Mouse (Mus musculus) neural tube, embryonic 12.5 days (tissue): ENCODE data around the gene Relch. TPM values are rescaled to one million over a fixed set of nuclear protein-coding genes. Genes with fewer than 3 reads are reported as not detected.
"Not testable (repeated sequence)": the region's sequence is repeated elsewhere in the genome, so short reads cannot be mapped to it uniquely, and the experiment has no call there.

Experiments used
- ATAC-seq: fragments of 200-750 bp; cut with Nextera tagmentation; 2 replicates; pipeline ENCODE4 v1.8.0; 2017; ENCODE audit warnings: low read depth, mild to moderate bottlenecking, moderate TSS enrichment, moderate library complexity; ENCODE audit not compliant: low FRiP score
- H3K27ac ChIP-seq: fragments of 300-500 bp; sonication (generic); 2 replicates; pipeline ENCODE4 v1.5.1; 2016
- H3K27me3 ChIP-seq: fragments of 300-500 bp; sonication (generic); replicated peaks from 2 replicates; pipeline ENCODE4 v1.6.1; 2016; ENCODE audit warnings: mild to moderate bottlenecking
- H3K36me3 ChIP-seq: fragments of 300-500 bp; sonication (generic); 2 replicates; pipeline ENCODE4 v1.6.1; 2016; ENCODE audit warnings: mild to moderate bottlenecking
- H3K4me1 ChIP-seq: fragments of 300-500 bp; sonication (generic); 2 replicates; pipeline ENCODE4 v1.6.1; 2016
- H3K4me2 ChIP-seq: fragments of 300-500 bp; sonication (generic); replicated peaks from 2 replicates; pipeline ENCODE4 v1.6.1; 2016; ENCODE audit warnings: mild to moderate bottlenecking
- H3K4me3 ChIP-seq: fragments of 300-500 bp; sonication (generic); 2 replicates; pipeline ENCODE4 v1.5.1; 2016
- H3K9ac ChIP-seq: fragments of 300-500 bp; sonication (generic); 2 replicates; pipeline ENCODE4 v1.6.1; 2016; ENCODE audit warnings: mild to moderate bottlenecking
- H3K9me3 ChIP-seq: fragments of 300-500 bp; sonication (generic); 2 replicates; pipeline ENCODE4 v1.6.1; 2016; ENCODE audit warnings: mild to moderate bottlenecking
- WGBS: fragments of 180-500 bp; shearing (Covaris S2); methylation state at CpG from one replicate; pipeline ENCODE4 v1.1.7; 2016; 5-methylcytosine and 5-hydroxymethylcytosine counted together
- polyA plus RNA-seq: library from polyadenylated mRNA; unstranded; fragments of >200 nt; fragmentation: Nextera tagmentation; extraction: Ambion mirVana; gene quantifications from 2 replicates; pipeline ENCODE4 v1.2.1, GENCODE M21; 2016

Gene Relch
- polyA plus RNA-seq, 1 experiment from 2014 or later = 46.6 TPM

DNA sequence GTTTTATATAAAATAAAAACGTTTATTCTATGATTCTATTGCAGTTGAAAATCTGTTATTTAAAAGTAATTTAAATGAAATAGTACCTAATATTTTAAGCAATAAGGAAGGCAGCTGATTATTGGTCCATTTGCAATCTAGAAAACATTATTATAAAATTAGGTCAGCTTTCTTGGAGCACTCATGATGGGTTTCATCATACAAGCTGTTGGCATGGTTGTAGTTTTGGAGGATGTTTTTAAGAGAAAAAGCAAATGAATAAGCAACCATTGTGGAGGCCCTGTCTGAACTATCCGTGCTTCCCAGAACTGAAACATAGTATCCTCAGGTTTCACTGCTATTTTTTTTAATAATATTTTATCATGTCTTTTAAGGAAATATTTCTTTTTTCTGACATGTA is 31.9 kb downstream of the Relch start:
- no peaks in the 10 kb centered on the region for H3K27me3 ChIP-seq

DNA sequence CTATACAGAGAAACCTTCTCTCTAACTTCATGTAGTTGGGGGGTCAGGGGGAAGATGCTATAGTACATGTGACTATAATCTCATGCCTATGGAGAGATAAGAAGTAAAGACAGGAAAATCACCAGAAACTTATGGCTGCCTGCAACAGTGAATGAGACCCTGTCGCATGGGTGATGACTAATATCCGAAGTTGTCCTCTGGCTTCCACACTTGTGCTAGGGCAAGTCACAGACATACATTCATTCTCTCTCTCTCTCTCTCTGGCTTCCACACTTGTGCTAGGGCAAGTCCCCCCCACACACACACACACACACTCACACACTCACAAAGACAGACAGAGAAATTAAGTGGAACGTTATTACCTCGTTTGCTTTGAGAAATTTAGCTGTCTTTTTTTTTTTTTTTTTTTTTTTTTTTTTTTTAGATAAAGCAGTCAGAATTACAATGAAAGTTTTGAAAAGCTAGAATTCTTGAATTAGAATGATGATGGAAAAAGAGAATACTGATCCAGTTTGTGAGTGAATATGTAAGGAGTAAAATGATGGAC is 37.4 kb downstream of the Relch start:
- Histone ChIP-seq H3K27ac (no peak overlapping the region), H3K36me3 (peaks cover 5% of the 10 kb centered on the region; the same call in 1 of the 2 replicates), H3K9ac (no peak overlapping the region), H3K9me3 (no peaks in the 10 kb centered on the region), H3K27me3 (no peaks in the 10 kb centered on the region), H3K4me1 (no peaks in the 10 kb centered on the region), H3K4me2 (no peak overlapping the region), H3K4me3 (no peak overlapping the region)
- 94% methylated on average over 4 of the region's 4 CpGs for WGBS
- ATAC-seq = no peak

More for the DNA sequence above, 31.9 kb downstream of the Relch start:
- WGBS = 89% methylated on average over 2 of the region's 2 CpGs
- no peak overlapping the region for H3K4me3 ChIP-seq
- no peaks in the 10 kb centered on the region for H3K9me3 ChIP-seq
- no peaks in the 10 kb centered on the region for H3K4me1 ChIP-seq
- no peak overlapping the region for H3K4me2 ChIP-seq
- H3K36me3 ChIP-seq = no peaks in the 10 kb centered on the region; the same call in 1 of the 2 replicates
- H3K27ac ChIP-seq = no peak overlapping the region
- no peak for ATAC-seq
- H3K9ac ChIP-seq = no peak overlapping the region

DNA sequence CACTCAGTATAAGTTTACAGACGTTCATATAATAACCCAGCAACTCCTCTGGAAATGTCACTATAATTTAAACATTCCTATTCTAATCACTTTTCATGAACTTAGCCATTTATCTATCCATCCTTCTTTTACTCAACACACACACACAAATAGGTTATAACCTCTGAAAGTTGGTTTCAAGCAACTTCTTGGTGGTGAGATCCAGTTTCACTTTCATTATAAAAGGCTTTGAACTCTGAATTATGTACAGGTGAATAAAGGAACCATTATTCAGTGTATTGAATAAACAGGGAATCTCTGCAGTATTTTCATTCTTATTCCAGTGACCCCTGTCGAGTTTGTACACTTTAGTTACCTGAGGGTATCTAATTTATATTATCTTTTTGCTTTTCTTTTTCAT is 45.8 kb downstream of the Relch start:
- Histone ChIP-seq H3K27me3 (no peaks in the 10 kb centered on the region), H3K4me3 (no peak overlapping the region), H3K36me3 (peaks cover 19% of the 10 kb centered on the region), H3K4me1 (no peaks in the 10 kb centered on the region), H3K4me2 (no peak overlapping the region), H3K9me3 (no peaks in the 10 kb centered on the region), H3K9ac (no peak overlapping the region), H3K27ac (no peak overlapping the region)
- ATAC-seq = no peak
- 88% methylated on average over 2 of the region's 2 CpGs for WGBS

DNA sequence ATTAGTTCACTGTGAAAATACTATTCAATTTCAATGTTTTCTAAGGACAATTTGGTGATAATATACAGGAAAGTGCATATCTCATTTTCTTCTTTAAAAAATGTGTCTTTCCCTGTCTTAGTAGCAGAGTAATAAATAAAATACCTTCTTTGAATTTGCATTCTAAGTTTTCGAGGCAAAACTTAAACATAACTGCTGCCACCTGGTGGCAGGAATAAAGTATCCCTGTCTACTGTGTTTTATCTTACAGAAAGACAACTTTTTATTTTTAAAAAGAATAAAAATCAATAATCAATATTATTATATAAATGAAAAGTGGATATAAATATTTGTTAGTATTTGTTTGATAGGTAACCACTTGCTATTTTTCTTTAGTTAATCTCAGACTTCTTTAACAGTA is 47.6 kb downstream of the Relch start:
- Histone ChIP-seq H3K4me3 (no peak overlapping the region), H3K36me3 (peaks cover 24% of the 10 kb centered on the region), H3K9ac (no peak overlapping the region), H3K27ac (no peak overlapping the region), H3K9me3 (no peaks in the 10 kb centered on the region), H3K4me1 (no peaks in the 10 kb centered on the region), H3K27me3 (no peaks in the 10 kb centered on the region), H3K4me2 (no peak overlapping the region)
- no peak for ATAC-seq
- 44% methylated on average over 1 of the region's 1 CpGs for WGBS

DNA sequence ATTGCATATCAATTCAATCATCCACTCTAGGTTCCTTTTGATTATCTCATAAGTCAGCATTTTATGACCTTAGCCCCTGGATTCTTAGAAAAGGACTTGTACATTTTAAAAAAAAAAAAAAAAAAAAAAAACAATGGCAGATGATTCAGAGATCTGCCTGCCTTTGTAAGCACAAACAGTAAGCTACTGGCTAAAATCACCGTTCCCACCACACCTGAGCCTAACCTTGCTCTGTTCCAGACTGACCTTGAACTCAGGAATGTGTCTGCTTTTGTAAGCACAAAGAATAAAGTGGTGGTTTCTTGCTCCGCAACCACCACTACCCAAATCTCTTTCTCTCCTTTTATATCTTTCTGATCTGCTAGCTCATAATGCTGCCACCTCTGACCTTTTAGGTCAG is 49.2 kb downstream of the Relch start:
- WGBS = 93% methylated on average over 2 of the region's 2 CpGs

DNA sequence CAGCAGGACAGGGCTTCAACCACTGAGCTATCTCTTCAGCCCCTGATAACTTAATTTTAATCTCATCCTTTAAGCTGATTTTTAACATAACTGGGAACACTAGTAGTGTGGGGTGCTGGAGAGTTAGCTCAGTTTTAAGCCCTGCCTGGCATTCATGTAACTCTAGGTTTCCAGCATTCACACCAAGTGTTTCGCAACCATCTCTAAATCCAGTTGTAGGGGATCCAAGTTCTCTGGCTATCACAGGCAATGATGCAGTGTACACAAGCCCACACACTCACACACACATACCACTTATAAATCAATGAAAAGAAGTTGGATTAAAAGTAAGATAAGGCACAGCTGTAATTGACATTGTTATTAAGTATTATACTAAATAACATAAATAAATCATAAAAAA is 54.7 kb downstream of the Relch start:
- no peak overlapping the region for H3K4me2 ChIP-seq
- H3K27ac ChIP-seq = no peak overlapping the region
- no peaks in the 10 kb centered on the region for H3K9me3 ChIP-seq
- no peak for ATAC-seq
- 100% methylated on average over 1 of the region's 1 CpGs for WGBS
- H3K4me1 ChIP-seq = no peaks in the 10 kb centered on the region
- peaks cover 19% of the 10 kb centered on the region for H3K36me3 ChIP-seq
- H3K4me3 ChIP-seq = no peak overlapping the region
- no peak overlapping the region for H3K9ac ChIP-seq
- no peaks in the 10 kb centered on the region for H3K27me3 ChIP-seq

More for the DNA sequence above, 49.2 kb downstream of the Relch start:
- no peak overlapping the region for H3K9ac ChIP-seq
- no peaks in the 10 kb centered on the region for H3K9me3 ChIP-seq
- no peaks in the 10 kb centered on the region for H3K27me3 ChIP-seq
- H3K27ac ChIP-seq = no peak overlapping the region
- ATAC-seq = no peak
- no peaks in the 10 kb centered on the region for H3K4me1 ChIP-seq
- H3K4me2 ChIP-seq = no peak overlapping the region
- H3K36me3 ChIP-seq = peaks cover 15% of the 10 kb centered on the region
- H3K4me3 ChIP-seq = no peak overlapping the region

DNA sequence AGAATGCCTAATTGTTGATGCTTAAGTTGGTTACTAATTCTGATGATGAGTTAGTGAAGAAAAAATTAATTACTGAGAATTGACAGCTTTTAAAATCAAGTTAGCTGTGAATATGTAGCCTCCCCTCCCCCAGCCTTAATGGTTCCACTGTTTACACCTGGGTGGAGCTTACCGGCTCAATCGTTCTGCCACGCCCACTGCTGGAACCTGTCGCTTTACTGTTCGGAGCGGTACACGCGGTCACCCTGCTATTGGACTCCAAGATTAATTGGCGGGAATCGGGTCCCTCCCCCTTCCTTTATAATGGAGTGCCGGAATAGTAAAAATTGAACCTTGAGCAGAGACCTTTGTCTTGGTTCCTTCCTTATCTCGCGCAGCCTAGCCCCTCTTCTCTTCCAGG is 65.6 kb downstream of the Relch start:
- not testable (repeated sequence) for ATAC-seq, H3K27ac ChIP-seq, H3K27me3 ChIP-seq, H3K9me3 ChIP-seq, H3K4me1 ChIP-seq, H3K9ac ChIP-seq, H3K4me2 ChIP-seq, H3K4me3 ChIP-seq
- 93% methylated on average over 13 of the region's 13 CpGs for WGBS
- peaks cover 11% of the 10 kb centered on the region for H3K36me3 ChIP-seq

DNA sequence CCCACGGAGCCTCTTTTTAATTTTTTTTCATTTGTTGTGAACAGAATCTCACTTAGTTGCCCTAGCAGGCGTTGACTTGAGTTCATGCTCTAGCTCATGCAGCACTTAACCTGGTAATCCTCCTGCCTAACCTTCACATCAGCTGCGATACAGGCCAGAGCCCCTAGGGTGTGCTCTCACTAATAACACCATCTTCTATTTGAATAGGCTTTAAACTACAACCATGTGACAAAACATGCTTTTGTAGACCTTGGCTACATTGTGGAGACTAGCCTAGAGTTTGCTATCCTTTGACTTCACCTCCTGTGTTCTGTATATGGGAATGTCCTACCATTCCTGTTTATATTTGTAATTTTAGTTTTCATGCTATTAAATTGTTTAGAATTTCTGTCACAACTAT is 71.7 kb downstream of the Relch start:
- ATAC-seq = no peak
- Histone ChIP-seq H3K36me3 (peaks cover 8% of the 10 kb centered on the region), H3K4me1 (no peaks in the 10 kb centered on the region), H3K9ac (no peak overlapping the region), H3K27ac (no peak overlapping the region), H3K9me3 (no peaks in the 10 kb centered on the region), H3K27me3 (no peaks in the 10 kb centered on the region), H3K4me2 (no peak overlapping the region), H3K4me3 (no peak overlapping the region)
- 78% methylated on average over 3 of the region's 3 CpGs for WGBS

DNA sequence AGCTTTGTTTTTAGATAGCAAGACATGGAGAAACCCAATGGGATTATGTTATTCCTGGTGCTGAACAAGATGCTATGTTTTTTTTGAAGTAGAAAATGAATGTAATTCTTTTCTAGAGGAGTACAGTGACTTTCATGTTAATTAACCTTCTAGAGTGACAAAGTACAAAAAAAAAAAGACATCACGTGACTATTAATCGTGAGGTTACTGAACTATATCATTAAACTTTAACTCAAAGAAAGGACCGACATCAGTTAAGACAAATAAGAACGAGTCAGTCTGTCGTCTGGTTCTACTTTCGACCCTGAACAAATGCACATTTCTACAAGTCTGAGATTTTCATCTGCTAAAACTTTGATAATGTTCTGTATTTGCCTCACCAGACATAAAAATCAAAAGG is 74.7 kb downstream of the Relch start:
- Histone ChIP-seq H3K9me3 (no peaks in the 10 kb centered on the region), H3K4me3 (no peak overlapping the region), H3K27ac (no peak overlapping the region), H3K4me1 (no peaks in the 10 kb centered on the region), H3K9ac (no peak overlapping the region), H3K27me3 (no peaks in the 10 kb centered on the region), H3K4me2 (no peak overlapping the region), H3K36me3 (peaks cover 23% of the 10 kb centered on the region)
- 95% methylated on average over 6 of the region's 6 CpGs for WGBS
- no peak for ATAC-seq

DNA sequence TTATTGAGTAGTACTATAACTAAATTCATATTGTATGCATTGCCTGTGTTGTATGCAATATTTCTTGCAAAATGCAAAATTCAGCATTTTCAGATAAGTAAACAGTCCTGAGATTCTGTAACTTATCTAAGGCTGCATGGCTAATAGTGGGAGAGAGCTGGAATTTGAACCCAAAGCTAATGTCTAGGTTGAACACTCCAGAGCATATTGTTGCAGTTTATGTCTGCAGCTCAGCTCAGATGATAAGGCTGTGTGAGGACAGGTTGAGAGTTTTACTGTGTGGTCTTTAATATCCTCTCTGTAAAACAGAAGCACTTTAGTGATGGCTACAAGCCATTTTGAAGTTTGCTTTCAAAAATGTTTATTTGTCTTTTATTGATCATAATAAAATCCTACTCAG is 75.8 kb downstream of the Relch start:
- no peaks in the 10 kb centered on the region for H3K9me3 ChIP-seq
- H3K4me3 ChIP-seq = no peak overlapping the region
- H3K27me3 ChIP-seq = no peaks in the 10 kb centered on the region
- H3K4me1 ChIP-seq = no peaks in the 10 kb centered on the region
- no peak overlapping the region for H3K4me2 ChIP-seq
- H3K36me3 ChIP-seq = peaks cover 29% of the 10 kb centered on the region
- no peak overlapping the region for H3K27ac ChIP-seq
- ATAC-seq = no peak
- no peak overlapping the region for H3K9ac ChIP-seq

DNA sequence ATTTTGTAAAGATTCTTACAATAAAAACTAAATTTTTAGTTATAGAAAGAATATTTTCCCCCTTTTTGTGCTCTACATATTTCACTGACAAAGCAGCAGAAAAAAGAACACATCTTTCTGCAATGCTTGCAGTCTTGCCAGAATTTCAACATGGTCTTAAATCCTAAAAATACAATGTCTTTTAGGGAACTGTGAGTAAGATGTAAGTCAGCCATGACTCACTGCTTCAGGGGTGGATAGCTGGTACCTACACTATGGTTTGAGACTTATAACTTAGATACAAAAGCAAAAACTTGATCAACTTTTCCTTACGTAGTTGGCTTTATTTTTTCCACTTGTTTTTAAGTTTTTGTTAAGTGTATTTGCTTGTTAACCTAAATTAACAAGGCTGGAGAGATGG is 78.8 kb downstream of the Relch start:
- no peak overlapping the region for H3K4me2 ChIP-seq
- 93% methylated on average over 1 of the region's 1 CpGs for WGBS
- no peaks in the 10 kb centered on the region for H3K4me1 ChIP-seq
- H3K9ac ChIP-seq = no peak overlapping the region
- peaks cover 35% of the 10 kb centered on the region for H3K36me3 ChIP-seq
- H3K9me3 ChIP-seq = no peaks in the 10 kb centered on the region
- H3K4me3 ChIP-seq = no peak overlapping the region
- no peaks in the 10 kb centered on the region for H3K27me3 ChIP-seq
- no peak overlapping the region for H3K27ac ChIP-seq
- ATAC-seq = no peak

DNA sequence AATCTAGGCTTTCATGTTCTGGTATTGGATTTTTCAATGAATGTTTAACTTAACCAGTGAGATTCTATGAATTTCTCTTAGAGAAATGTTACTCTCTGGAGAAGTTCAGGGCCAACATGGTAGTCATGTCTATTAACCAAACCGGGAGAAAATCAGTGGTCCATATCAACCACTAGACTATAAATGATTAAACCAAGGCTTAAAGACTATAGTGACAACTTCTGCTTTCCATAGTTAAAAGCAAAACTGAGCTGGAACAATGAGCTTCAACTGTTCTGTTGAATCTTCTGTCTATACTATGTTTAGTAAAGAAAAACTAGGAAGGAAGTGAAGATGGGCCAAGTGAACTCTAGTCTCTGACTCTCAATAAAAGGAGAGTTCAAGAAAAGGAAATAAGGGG is 82.8 kb downstream of the Relch start:
- H3K27ac ChIP-seq = no peak overlapping the region
- no peak overlapping the region for H3K4me2 ChIP-seq
- H3K4me3 ChIP-seq = no peak overlapping the region
- 90% methylated on average over 1 of the region's 1 CpGs for WGBS
- H3K36me3 ChIP-seq = peaks cover 29% of the 10 kb centered on the region
- ATAC-seq = no peak
- no peaks in the 10 kb centered on the region for H3K4me1 ChIP-seq
- H3K27me3 ChIP-seq = no peaks in the 10 kb centered on the region
- H3K9me3 ChIP-seq = no peaks in the 10 kb centered on the region
- no peak overlapping the region for H3K9ac ChIP-seq

DNA sequence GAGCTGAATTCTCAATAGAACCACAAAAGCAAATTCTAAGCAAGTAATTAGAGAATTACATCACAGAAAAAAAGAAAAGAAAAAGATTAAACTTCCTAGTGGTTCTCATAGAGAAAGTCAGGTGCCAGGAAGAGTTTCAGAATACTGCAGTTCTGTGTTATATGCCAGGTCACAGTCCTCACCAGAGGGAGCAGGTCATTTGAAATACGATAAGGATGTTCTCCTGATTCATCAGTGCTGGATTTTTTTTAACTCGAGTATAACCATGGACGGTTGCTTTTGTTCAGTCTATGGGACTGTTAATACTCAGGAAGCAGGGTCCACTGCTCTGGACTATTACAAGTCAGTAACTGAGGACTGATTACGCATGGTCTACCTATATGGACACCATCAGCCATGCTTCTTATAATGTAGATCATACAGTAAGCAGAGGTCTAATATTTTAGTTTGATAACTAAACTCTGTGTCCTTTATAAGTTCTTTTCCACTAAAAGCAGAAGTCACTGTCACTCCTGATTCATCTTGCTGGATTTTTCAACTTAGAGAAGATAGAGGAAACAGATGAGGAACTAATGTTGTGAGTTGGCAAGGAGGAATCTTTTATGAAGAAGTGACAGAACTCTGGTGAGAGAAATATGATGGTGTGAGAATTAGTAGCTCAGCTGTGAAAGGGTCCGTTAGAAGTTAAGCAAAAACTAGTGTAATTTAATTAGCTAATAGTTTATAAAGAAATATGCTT is 83.4 kb downstream of the Relch start:
- Histone ChIP-seq H3K4me1 (no peaks in the 10 kb centered on the region), H3K27ac (no peak overlapping the region), H3K9me3 (no peaks in the 10 kb centered on the region), H3K36me3 (peaks cover 24% of the 10 kb centered on the region), H3K27me3 (no peaks in the 10 kb centered on the region), H3K4me3 (no peak overlapping the region), H3K4me2 (no peak overlapping the region), H3K9ac (no peak overlapping the region)
- 92% methylated on average over 5 of the region's 5 CpGs for WGBS
- no peak for ATAC-seq
